In the genomic region with DNA sequence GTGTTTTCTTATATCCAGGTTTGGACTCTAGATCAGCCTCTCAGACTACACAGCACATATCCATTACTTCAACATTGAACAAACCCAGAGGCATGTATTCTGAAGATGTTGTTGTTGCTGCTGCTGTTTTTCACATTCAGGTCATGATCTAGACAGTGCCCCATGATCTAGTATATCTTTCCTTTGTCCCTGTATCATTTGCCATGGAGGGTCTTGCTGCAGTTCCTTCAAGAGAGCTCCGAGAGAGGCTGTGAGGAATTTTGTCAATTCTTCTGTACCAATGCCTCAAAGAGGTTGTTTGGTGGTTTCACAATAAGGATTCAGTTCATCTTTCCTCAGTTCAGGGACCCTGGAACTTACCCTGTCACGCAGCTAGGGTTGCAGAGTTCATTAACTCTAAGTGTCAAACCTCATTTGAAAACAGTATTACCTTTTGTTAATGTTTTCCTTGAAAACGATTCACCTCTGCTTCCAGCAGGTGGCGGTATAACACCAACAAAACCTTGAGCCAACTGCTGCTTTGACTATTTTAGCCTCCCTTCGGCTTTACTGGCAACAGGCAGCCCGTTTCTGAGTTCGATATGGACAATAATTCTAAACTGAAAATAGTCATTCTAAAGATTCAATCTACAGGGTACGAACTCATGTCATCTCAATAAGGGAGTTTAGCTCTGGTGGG, we compare ENCODE assay signal across 9 mouse cellular contexts.
A peak's percentile ranks its signal among the peaks of the same experiment; 100 is the strongest.
DNase-seq lines count a peak whose midpoint lies in the region; ATAC-seq lines count a peak whose summit lies in the region.
"Had no signal": no experiment of that assay in that cellular context is flagged by ENCODE, and none has a peak within 500 bp of the region (broad histone marks: within the 10 kb centered on the region; RNA-seq: fewer than 3 reads in every experiment).

No protein-coding gene starts in this region.

- peak; percentile 65 for DNase-seq in ES-CJ7 (ENCODE audit: low read depth, low spot score)
- peak; percentile 63 to 65 for DNase-seq in adrenal gland, postnatal 36 days
- peak; percentile 43 to 46 for DNase-seq in heart, postnatal 36 days
- DNase-seq in layer of hippocampus, adult 11-12 months (ENCODE audit: low spot score): peak; percentile 63
- DNase-seq in retina, embryonic 14.5 days (ENCODE audit: low spot score): peak; percentile 84

- no peak overlapping the region for H3K9ac ChIP-seq in embryonic facial prominence, embryonic 13.5 days
- H3K9ac ChIP-seq in lung, embryonic 16.5 days (ENCODE audit: low read length): peak overlapping the region; percentile 8; the same call in 1 of the 2 replicates
- H3K9ac ChIP-seq: liver, embryonic 15.5 days had no signal

- no peak overlapping the region for H3K27ac ChIP-seq in embryonic facial prominence, embryonic 13.5 days
- no peak overlapping the region for H3K27ac ChIP-seq in lung, embryonic 16.5 days (ENCODE audit: low read length)
- H3K27ac ChIP-seq: liver, embryonic 15.5 days had no signal

- H3K9me3 ChIP-seq in embryonic facial prominence, embryonic 13.5 days: no peaks in the 10 kb centered on the region
- H3K9me3 ChIP-seq in lung, embryonic 16.5 days (ENCODE audit: control insufficient read depth, low read length): no peaks in the 10 kb centered on the region
- H3K9me3 ChIP-seq: liver, embryonic 15.5 days had no signal

- intact Hi-C loops in heart, postnatal 36 days (cut with DNase I): no loop called here

- peak overlapping the region; percentile 38; the same call in 1 of the 2 replicates for H3K4me2 ChIP-seq in embryonic facial prominence, embryonic 13.5 days
- H3K4me2 ChIP-seq in lung, embryonic 16.5 days (ENCODE audit: low read depth, low read length): peak overlapping the region; percentile 44
- H3K4me2 ChIP-seq: liver, embryonic 15.5 days had no signal

- H3K27me3 ChIP-seq in embryonic facial prominence, embryonic 13.5 days: no peaks in the 10 kb centered on the region
- H3K27me3 ChIP-seq in lung, embryonic 16.5 days (ENCODE audit: control insufficient read depth, insufficient read depth, low read depth, low read length): no peaks in the 10 kb centered on the region; the same call in 1 of the 2 replicates
- H3K27me3 ChIP-seq: liver, embryonic 15.5 days had no signal

- H3K4me1 ChIP-seq in embryonic facial prominence, embryonic 13.5 days: no peaks in the 10 kb centered on the region
- no peaks in the 10 kb centered on the region for H3K4me1 ChIP-seq in lung, embryonic 16.5 days (replicated peaks; ENCODE audit: control insufficient read depth, insufficient read depth, low read length)
- H3K4me1 ChIP-seq: liver, embryonic 15.5 days had no signal

- no peak for ATAC-seq in embryonic facial prominence, embryonic 13.5 days (ENCODE audit: insufficient number of reproducible peaks, insufficient read depth, low FRiP score, low TSS enrichment, low read depth)
- ATAC-seq in lung, embryonic 16.5 days (ENCODE audit: low read depth): 0 out of 2 replicates have a peak, but pooled peaks have one; percentile 31
- no peak for ATAC-seq in inflammation-experienced regulatory T-cells, adult 6 months

- H3K36me3 ChIP-seq in embryonic facial prominence, embryonic 13.5 days: no peaks in the 10 kb centered on the region
- no peaks in the 10 kb centered on the region for H3K36me3 ChIP-seq in lung, embryonic 16.5 days (ENCODE audit: control insufficient read depth, insufficient read depth, low read length)
- H3K36me3 ChIP-seq: liver, embryonic 15.5 days had no signal

- H3K4me3 ChIP-seq in embryonic facial prominence, embryonic 13.5 days: no peak overlapping the region
- no peak overlapping the region for H3K4me3 ChIP-seq in lung, embryonic 16.5 days (ENCODE audit: low read length)
- H3K4me3 ChIP-seq: liver, embryonic 15.5 days had no signal

- 16% methylated on average over 8 of the region's 8 CpGs for WGBS in embryonic facial prominence, embryonic 13.5 days
- WGBS in lung, embryonic 16.5 days: 15% methylated on average over 8 of the region's 8 CpGs
